Mouse (Mus musculus): Measurements from ENCODE around the gene Arhgef17.

Gene Arhgef17

GRCm38 (mm10) chr7:100941169-100941568, 9.3 kb upstream of the Arhgef17 start:
- DNase-seq (ENCODE audit: low read depth, low spot score): no peak

- peak; percentile 56 for DNase-seq (ENCODE audit: low read depth, low spot score)
These were observed 6.2 kb upstream of the Arhgef17 start for GRCm38 (mm10) chr7:100938106-100938505.

- no peak for DNase-seq (ENCODE audit: low read depth, low spot score)
These were observed 5.6 kb upstream of the Arhgef17 start for GRCm38 (mm10) chr7:100937481-100937880.

GRCm38 (mm10) chr7:100933520-100933919, 1.6 kb upstream of the Arhgef17 start:
- no peak for DNase-seq (ENCODE audit: low read depth, low spot score)

- peak; percentile 97 for DNase-seq (ENCODE audit: low read depth, low spot score)
These were observed 637 bp upstream of the Arhgef17 start for GRCm38 (mm10) chr7:100932481-100933007.

- no peak for DNase-seq (ENCODE audit: low read depth, low spot score)
These were observed 486 bp downstream of the Arhgef17 start for GRCm38 (mm10) chr7:100931316-100931925.

GRCm38 (mm10) chr7:100930619-100931315, 1.1 kb downstream of the Arhgef17 start:
- peak; percentile 86 for DNase-seq (ENCODE audit: low read depth, low spot score)

- no peak for DNase-seq (ENCODE audit: low read depth, low spot score)
These were observed 2.1 kb downstream of the Arhgef17 start for GRCm38 (mm10) chr7:100929639-100930303.

GRCm38 (mm10) chr7:100928456-100928855, 3.5 kb downstream of the Arhgef17 start:
- DNase-seq (ENCODE audit: low read depth, low spot score): no peak

GRCm38 (mm10) chr7:100927287-100928000, 4.5 kb downstream of the Arhgef17 start:
- no peak for DNase-seq (ENCODE audit: low read depth, low spot score)

- DNase-seq (ENCODE audit: low read depth, low spot score): no peak
These were observed 5.5 kb downstream of the Arhgef17 start for GRCm38 (mm10) chr7:100926311-100926923.

GRCm38 (mm10) chr7:100924674-100925445, 7.0 kb downstream of the Arhgef17 start:
- peak; percentile 47 for DNase-seq (ENCODE audit: low read depth, low spot score)

GRCm38 (mm10) chr7:100924200-100924599, 7.7 kb downstream of the Arhgef17 start:
- DNase-seq (ENCODE audit: low read depth, low spot score): no peak

- DNase-seq (ENCODE audit: low read depth, low spot score): no peak
These were observed 9.0 kb downstream of the Arhgef17 start for GRCm38 (mm10) chr7:100922907-100923306.

GRCm38 (mm10) chr7:100921289-100921688, 10.6 kb downstream of the Arhgef17 start:
- no peak for DNase-seq (ENCODE audit: low read depth, low spot score)

- no peak for DNase-seq (ENCODE audit: low read depth, low spot score)
These were observed 12.1 kb downstream of the Arhgef17 start for GRCm38 (mm10) chr7:100919809-100920107.

- DNase-seq (ENCODE audit: low read depth, low spot score): no peak
These were observed 12.7 kb downstream of the Arhgef17 start for GRCm38 (mm10) chr7:100919006-100919808.

- peak; percentile 39 for DNase-seq (ENCODE audit: low read depth, low spot score)
These were observed 13.7 kb downstream of the Arhgef17 start for GRCm38 (mm10) chr7:100918176-100918575.

- DNase-seq (ENCODE audit: low read depth, low spot score): peak; percentile 41
These were observed 14.2 kb downstream of the Arhgef17 start for GRCm38 (mm10) chr7:100917751-100918150.

GRCm38 (mm10) chr7:100916526-100916925, 15.4 kb downstream of the Arhgef17 start:
- DNase-seq (ENCODE audit: low read depth, low spot score): no peak

All from ZHBTc4 (cell line).